ENCODE assay signal across 9 mouse cellular contexts in the genomic region with DNA sequence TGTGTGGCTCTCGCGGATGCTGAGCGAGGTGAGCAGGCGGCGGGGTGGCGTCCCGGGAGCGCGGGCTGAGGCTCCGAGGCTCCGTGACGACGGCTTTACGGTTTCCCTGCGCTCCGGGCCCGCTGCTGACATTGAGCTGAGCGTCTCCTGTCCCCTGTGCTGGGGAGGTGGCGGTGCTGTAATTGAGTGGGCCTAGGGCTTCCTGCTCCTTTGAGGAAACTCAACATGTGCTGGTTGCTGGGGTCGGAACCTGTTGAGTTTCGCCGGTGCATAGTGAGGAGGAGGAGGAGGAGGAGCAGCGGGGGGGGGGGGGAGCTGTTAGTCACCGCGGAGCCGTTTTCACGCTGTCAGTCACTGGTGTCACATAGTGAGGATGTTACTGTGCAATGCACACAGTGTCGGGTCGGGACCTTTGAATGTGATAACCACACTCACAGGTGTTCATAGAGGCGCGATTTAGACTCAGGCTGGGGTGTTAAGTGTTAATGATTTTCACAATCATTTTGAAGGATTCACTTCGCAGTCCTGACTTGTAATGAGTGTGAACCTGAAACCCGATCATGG. TPM values are rescaled to one million over a fixed set of nuclear protein-coding genes. Genes with fewer than 3 reads are reported as not detected.
DNase-seq lines count a peak whose midpoint lies in the region; ATAC-seq and TF ChIP-seq lines count a peak whose summit lies in the region.
"Had no signal": no experiment of that assay in that cellular context is flagged by ENCODE, and none has a peak within 500 bp of the region (broad histone marks: within the 10 kb centered on the region; RNA-seq: fewer than 3 reads in every experiment).

No protein-coding gene starts in this region.

- no peaks in the 10 kb centered on the region for H3K9me3 ChIP-seq in liver, embryonic 11.5 days (ENCODE audit: control insufficient read depth, low read length)

- H3K4me3 ChIP-seq in cerebellum, adult 2 months (replicated peaks; ENCODE audit: insufficient read depth, low read depth, low read length): peak overlapping the region; percentile 94
- peak overlapping the region; percentile 75 for H3K4me3 ChIP-seq in thymus, adult 2 months (ENCODE audit: control insufficient read depth, insufficient read depth, low read length)
- peak overlapping the region; percentile 99 for H3K4me3 ChIP-seq in liver, embryonic 11.5 days (ENCODE audit: low read depth, low read length)

- H3K9ac ChIP-seq in liver, embryonic 11.5 days (ENCODE audit: low read depth, low read length): peak overlapping the region; percentile 89

- TF ChIP-seq CTCF in cerebellum, adult 2 months (IDR thresholded peaks at IDR 0.05; ENCODE audit: borderline replicate concordance, insufficient read depth, low read depth, low read length): no peak
- no peak for TF ChIP-seq CTCF in thymus, adult 2 months (IDR thresholded peaks at IDR 0.05; ENCODE audit: borderline replicate concordance, control insufficient read depth, extremely low read depth, insufficient read depth, low read length, poor library complexity)

- peaks cover 24% of the 10 kb centered on the region for H3K36me3 ChIP-seq in thymus, adult 2 months (ENCODE audit: control insufficient read depth, insufficient read depth, low read length)
- peaks cover 32% of the 10 kb centered on the region for H3K36me3 ChIP-seq in liver, embryonic 11.5 days (ENCODE audit: control insufficient read depth, insufficient read depth, low read length)

- H3K27ac ChIP-seq in cerebellum, adult 2 months (ENCODE audit: insufficient read depth, low read length): peak overlapping the region; percentile 21; the same call in 1 of the 2 replicates
- H3K27ac ChIP-seq in thymus, adult 2 months (ENCODE audit: control insufficient read depth, insufficient read depth, low read length): no peak overlapping the region
- H3K27ac ChIP-seq in liver, embryonic 11.5 days (ENCODE audit: low read depth, low read length): no peak overlapping the region

- peak overlapping the region; percentile 76 for H3K4me2 ChIP-seq in liver, embryonic 11.5 days

- DNase-seq in cerebellum, adult 2 months: no peak
- DNase-seq in thymus, adult 2 months: no peak
- no peak for DNase-seq in thymus, postnatal 14 days
- DNase-seq in liver, embryonic 11.5 days (ENCODE audit: low spot score): no peak
- DNase-seq in urinary bladder, postnatal 25 days (ENCODE audit: low spot score): no peak
- DNase-seq in T-cell, adult 2 months (ENCODE audit: low spot score): no peak
- DNase-seq in layer of hippocampus, postnatal 25 days (ENCODE audit: extremely low spot score in 1 of 2, low spot score in 1 of 2): no peak

- no peak for ATAC-seq in cerebellum, adult (ENCODE audit: insufficient number of reproducible peaks, low FRiP score, low TSS enrichment)
- ATAC-seq in liver, embryonic 11.5 days (replicated peaks; ENCODE audit: low FRiP score): peak; percentile 7; the same call in 1 of the 2 replicates

- H3K27me3 ChIP-seq in cerebellum, adult 2 months (ENCODE audit: control insufficient read depth, insufficient read depth, low read length): no peaks in the 10 kb centered on the region
- H3K27me3 ChIP-seq in thymus, adult 2 months (ENCODE audit: control insufficient read depth, insufficient read depth, low read length): no peaks in the 10 kb centered on the region
- no peaks in the 10 kb centered on the region for H3K27me3 ChIP-seq in liver, embryonic 11.5 days (replicated peaks; ENCODE audit: control insufficient read depth, insufficient read depth, low read length)

- TF ChIP-seq POLR2A in cerebellum, adult 2 months (IDR thresholded peaks at IDR 0.05; ENCODE audit: borderline replicate concordance, insufficient read depth, low read length): 0 out of 2 replicates have a peak, but pooled peaks have one; percentile 28
- no peak for TF ChIP-seq POLR2A in thymus, adult 2 months (IDR thresholded peaks at IDR 0.05; ENCODE audit: control insufficient read depth, extremely low read depth, insufficient read depth, low read length, poor library complexity)

- under 1% methylated on average over 33 of the region's 33 CpGs for WGBS in cerebellum, adult 2 months
- 1% methylated on average over 33 of the region's 33 CpGs for WGBS in thymus, adult 2 months
- WGBS in liver, embryonic 11.5 days: 1% methylated on average over 32 of the region's 33 CpGs

- H3K4me1 ChIP-seq in cerebellum, adult 2 months (ENCODE audit: control insufficient read depth, insufficient read depth, low read length): peaks cover 10% of the 10 kb centered on the region; the same call in 1 of the 2 replicates
- peaks cover 11% of the 10 kb centered on the region; the same call in 1 of the 2 replicates for H3K4me1 ChIP-seq in thymus, adult 2 months (replicated peaks; ENCODE audit: control insufficient read depth, insufficient read depth, low read length)
- H3K4me1 ChIP-seq in liver, embryonic 11.5 days (replicated peaks; ENCODE audit: control insufficient read depth, insufficient read depth, low read length): peaks cover 18% of the 10 kb centered on the region

RNA-seq across cellular contexts. Expression of a gene that starts 0.4 kb away (rescaled TPM):
- 48.2 and 50.8 TPM in 2 replicates for polyA plus RNA-seq in cerebellum, adult 2 months (2012; rRNA removed)
- polyA plus RNA-seq in thymus, adult 2 months (2012; rRNA removed): 58.9 and 63.2 TPM in 2 replicates
- polyA plus RNA-seq in liver, embryonic 11.5 days (2014; fragmentation: Nextera tagmentation; extraction: Ambion mirVana): 24.5 and 30.5 TPM in 2 replicates
- total RNA-seq in layer of hippocampus, postnatal 25 days (2021): 10 to 100 TPM; 35.3 to 40.1 TPM

RNA-seq across cellular contexts. Expression of a gene that starts 16.3 kb away (rescaled TPM):
- polyA plus RNA-seq in cerebellum, adult 2 months (2012; rRNA removed): 56.6 and 61.3 TPM in 2 replicates
- polyA plus RNA-seq in thymus, adult 2 months (2012; rRNA removed): 56.2 and 64.4 TPM in 2 replicates
- 35.3 and 36.5 TPM in 2 replicates for polyA plus RNA-seq in liver, embryonic 11.5 days (2014; fragmentation: Nextera tagmentation; extraction: Ambion mirVana)
- 10 to 100 TPM; 22.6 to 25.9 TPM for total RNA-seq in layer of hippocampus, postnatal 25 days (2021)

RNA-seq across cellular contexts. Expression of a gene that starts 16.4 kb away (rescaled TPM):
- 47.4 and 54.5 TPM in 2 replicates for polyA plus RNA-seq in cerebellum, adult 2 months (2012; rRNA removed)
- polyA plus RNA-seq in thymus, adult 2 months (2012; rRNA removed): 41.8 and 52.8 TPM in 2 replicates
- 25.5 and 32.2 TPM in 2 replicates for polyA plus RNA-seq in liver, embryonic 11.5 days (2014; fragmentation: Nextera tagmentation; extraction: Ambion mirVana)
- total RNA-seq in layer of hippocampus, postnatal 25 days (2021): 10 to 100 TPM; 30.3 to 40.8 TPM

RNA-seq across cellular contexts. Expression of a gene that starts 29.3 kb away (rescaled TPM):
- not detected in 2 replicates for polyA plus RNA-seq in cerebellum, adult 2 months (2012; rRNA removed)
- not detected in 2 replicates for polyA plus RNA-seq in thymus, adult 2 months (2012; rRNA removed)
- 0.29 and 0.36 TPM in 2 replicates for polyA plus RNA-seq in liver, embryonic 11.5 days (2014; fragmentation: Nextera tagmentation; extraction: Ambion mirVana)
- not detected for total RNA-seq in layer of hippocampus, postnatal 25 days (2021)
- polyA plus RNA-seq: gonadal fat pad, adult 2 months had no signal

RNA-seq across cellular contexts. Expression of a gene that starts 50.0 kb away (rescaled TPM):
- polyA plus RNA-seq in cerebellum, adult 2 months (2012; rRNA removed): 30.3 and 35.2 TPM in 2 replicates
- 62.7 and 63.5 TPM in 2 replicates for polyA plus RNA-seq in thymus, adult 2 months (2012; rRNA removed)
- 66.0 and 66.7 TPM in 2 replicates for polyA plus RNA-seq in liver, embryonic 11.5 days (2014; fragmentation: Nextera tagmentation; extraction: Ambion mirVana)
- total RNA-seq in layer of hippocampus, postnatal 25 days (2021): 10 to 100 TPM; 45.9 to 46.2 TPM
